Mouse (Mus musculus) A20 (cell line): ENCODE results near the gene Gm15155.
"Not testable (repeated sequence)": the region's sequence is repeated elsewhere in the genome, so short reads cannot be mapped to it uniquely, and the experiment has no call there.

Source experiments
- DNase-seq: peaks from one replicate; pipeline ENCODE4 v3.0.0-alpha.2; 2011; ENCODE audit warnings: low read depth, low spot score

The Gm15155 gene

DNA sequence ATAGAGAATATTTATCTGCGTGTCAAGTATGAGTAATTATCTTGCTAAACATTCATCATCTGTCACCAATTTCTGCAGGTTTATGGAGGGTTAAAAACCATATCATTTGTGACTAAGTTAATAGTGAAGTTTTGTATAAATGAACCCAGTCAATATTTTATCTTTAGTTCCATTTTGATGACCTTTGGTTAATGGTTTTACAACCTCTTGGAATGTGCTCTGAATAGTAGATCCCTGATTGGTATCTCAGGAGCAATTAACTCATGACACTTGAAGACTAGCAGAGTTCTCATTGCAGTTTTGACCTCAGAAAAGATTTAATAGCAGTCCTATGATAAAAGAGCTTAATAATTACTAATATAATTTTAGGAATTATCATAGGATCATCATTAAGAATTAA is 385.2 kb downstream of the Gm15155 start:
- no peak for DNase-seq

DNA sequence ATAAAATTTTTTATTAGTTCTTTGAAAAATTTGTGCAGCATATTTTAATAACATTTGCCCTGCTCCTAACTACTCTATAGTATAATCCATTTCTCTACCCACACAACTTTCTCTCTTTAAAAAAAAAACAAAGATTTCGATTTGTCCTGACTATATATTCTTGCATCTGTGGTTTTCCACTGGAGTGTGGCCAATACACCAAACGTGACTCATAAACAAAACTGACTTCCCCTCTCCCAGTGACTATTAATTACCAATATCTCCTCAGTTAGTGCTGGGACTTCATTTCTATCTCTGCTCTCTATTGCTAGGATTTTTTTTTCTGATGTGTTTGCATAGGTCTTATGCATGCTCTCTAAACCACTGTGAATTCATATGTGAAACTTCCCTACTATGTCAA is 531.2 kb downstream of the Gm15155 start:
- DNase-seq, result no peak

DNA sequence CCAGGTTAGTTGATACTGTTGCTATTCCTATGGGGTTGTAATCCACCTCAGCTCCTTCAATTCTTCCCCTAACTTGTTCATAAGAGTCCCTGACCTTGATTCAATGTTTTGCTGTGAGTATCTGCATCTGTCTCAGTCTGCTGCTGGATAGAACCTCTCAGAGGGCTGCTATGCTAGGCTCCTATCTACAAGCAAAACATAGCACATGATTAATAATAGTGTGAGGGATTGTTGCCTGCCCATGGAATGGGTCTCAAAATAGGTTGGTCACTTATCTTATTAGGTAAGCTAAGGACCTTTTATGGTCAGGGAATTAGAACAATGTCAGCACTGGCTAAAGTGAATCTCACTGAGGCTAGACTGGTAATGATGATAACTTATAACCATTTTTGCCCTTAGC is 547.0 kb downstream of the Gm15155 start:
- DNase-seq, result no peak

DNA sequence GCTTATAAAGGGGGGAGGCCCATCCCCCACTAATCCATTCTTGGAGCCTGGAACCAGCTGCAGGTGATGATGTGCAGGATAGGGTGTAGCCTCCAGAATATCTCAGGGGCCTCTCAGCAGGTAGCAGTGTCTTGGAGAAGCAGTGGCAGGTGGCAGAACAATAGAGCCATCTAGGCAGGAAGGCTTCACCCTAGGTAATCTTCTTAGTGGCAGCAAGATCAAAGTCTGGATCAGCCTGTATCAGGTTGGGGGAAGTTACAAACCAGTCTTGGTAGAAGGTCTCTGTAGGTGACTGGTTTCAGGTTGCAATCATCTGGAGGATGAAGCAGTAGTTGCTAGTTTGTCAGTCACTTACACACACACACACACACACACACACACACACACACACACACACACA is 679.3 kb downstream of the Gm15155 start:
- not testable (repeated sequence) for DNase-seq
